Mouse (Mus musculus): ENCODE results near the gene Dgcr2. TPM values are rescaled to one million over a fixed set of nuclear protein-coding genes. Genes with fewer than 3 reads are reported as not detected.

The Dgcr2 gene
- polyA plus RNA-seq, 1 experiment from 2014 or later = 88.5 TPM

GRCm38 (mm10) chr16:17893923-17894322, 4.4 kb downstream of the Dgcr2 start, which contains the start of gene Tssk1:
TSS of gene Tssk1 (plus strand) at chr16:17894223.
- Histone ChIP-seq H3K27ac (no peak within 1 kb of the TSS), H3K9me3 (no peaks in the 10 kb centered on the region), H3K9ac (no peak within 1 kb of the TSS), H3K4me2 (no peak within 1 kb of the TSS), H3K4me3 (no peak within 1 kb of the TSS), H3K27me3 (no peaks in the 10 kb centered on the region), H3K4me1 (peaks cover 27% of the 10 kb centered on the region), H3K36me3 (peaks cover 9% of the 10 kb centered on the region)
- no peak for ATAC-seq (ENCODE audit: insufficient number of reproducible peaks, low FRiP score, low TSS enrichment, low read depth)
- WGBS = 81% methylated on average over 2 of the region's 2 CpGs

DNA sequence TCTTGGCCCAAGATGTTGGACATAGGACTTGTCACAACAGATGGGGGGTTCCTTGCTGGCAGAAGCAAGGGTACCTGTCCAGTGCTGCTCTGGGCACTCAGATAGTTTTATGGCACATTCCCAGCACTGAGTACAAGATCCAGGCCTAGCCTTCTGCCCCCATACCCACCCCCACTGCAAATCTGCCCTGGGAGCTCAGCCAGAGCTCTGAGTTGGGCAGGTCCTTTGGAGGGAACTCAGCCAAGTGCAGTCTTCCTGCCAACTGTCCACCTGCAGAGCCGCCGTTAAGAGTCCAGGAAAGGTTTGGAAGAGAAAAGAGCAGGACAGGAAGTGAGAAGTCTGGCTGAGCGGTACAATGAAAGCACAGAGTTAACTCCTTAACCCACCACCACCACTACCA, 5.8 kb downstream of the Dgcr2 start:
- H3K4me1 ChIP-seq = peaks cover 27% of the 10 kb centered on the region
- no peak overlapping the region for H3K4me2 ChIP-seq
- ATAC-seq (ENCODE audit: insufficient number of reproducible peaks, low FRiP score, low TSS enrichment, low read depth) = no peak
- H3K9me3 ChIP-seq = no peaks in the 10 kb centered on the region
- no peak overlapping the region for H3K4me3 ChIP-seq
- H3K9ac ChIP-seq = no peak overlapping the region
- 54% methylated on average over 3 of the region's 3 CpGs for WGBS
- H3K27ac ChIP-seq = peak overlapping the region; percentile 72; the same call in 1 of the 2 replicates
- no peaks in the 10 kb centered on the region for H3K27me3 ChIP-seq
- H3K36me3 ChIP-seq = no peaks in the 10 kb centered on the region

DNA sequence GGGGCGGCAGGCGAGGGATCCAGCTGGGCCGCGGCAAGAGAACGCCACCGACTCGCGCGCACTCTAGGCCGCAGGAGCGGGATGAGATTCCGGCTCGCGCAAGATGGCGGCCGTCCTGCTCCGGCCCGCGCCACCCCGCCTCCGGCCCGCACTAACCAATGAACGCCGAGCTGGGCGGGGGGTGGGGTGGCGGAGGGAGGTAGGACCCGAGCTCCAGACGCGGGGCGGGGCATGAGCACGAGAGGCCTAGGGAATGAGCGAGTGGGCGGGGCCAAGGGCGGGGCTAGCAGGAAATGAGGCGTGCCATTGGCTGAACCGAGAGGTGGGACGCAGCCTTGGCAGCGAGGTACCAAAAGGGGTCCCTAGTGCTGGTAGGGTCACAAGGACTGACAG, 6.8 kb downstream of the Dgcr2 start, which contains the start of gene Gm20518:
Gene Gm20518, minus strand, starts transcription at position 105 of the 393 bp plus-strand sequence.
- H3K27ac ChIP-seq = peak within 1 kb of the TSS; percentile 97
- peaks cover 27% of the 10 kb centered on the region for H3K4me1 ChIP-seq
- H3K4me3 ChIP-seq = peak within 1 kb of the TSS; percentile 96
- peak within 1 kb of the TSS; percentile 96 for H3K9ac ChIP-seq
- H3K27me3 ChIP-seq = no peaks in the 10 kb centered on the region
- H3K4me2 ChIP-seq = peak within 1 kb of the TSS; percentile 74
- H3K36me3 ChIP-seq = no peaks in the 10 kb centered on the region
- H3K9me3 ChIP-seq = no peaks in the 10 kb centered on the region
- ATAC-seq (ENCODE audit: insufficient number of reproducible peaks, low FRiP score, low TSS enrichment, low read depth) = peak; percentile 96
- under 1% methylated on average over 38 of the region's 38 CpGs for WGBS

DNA sequence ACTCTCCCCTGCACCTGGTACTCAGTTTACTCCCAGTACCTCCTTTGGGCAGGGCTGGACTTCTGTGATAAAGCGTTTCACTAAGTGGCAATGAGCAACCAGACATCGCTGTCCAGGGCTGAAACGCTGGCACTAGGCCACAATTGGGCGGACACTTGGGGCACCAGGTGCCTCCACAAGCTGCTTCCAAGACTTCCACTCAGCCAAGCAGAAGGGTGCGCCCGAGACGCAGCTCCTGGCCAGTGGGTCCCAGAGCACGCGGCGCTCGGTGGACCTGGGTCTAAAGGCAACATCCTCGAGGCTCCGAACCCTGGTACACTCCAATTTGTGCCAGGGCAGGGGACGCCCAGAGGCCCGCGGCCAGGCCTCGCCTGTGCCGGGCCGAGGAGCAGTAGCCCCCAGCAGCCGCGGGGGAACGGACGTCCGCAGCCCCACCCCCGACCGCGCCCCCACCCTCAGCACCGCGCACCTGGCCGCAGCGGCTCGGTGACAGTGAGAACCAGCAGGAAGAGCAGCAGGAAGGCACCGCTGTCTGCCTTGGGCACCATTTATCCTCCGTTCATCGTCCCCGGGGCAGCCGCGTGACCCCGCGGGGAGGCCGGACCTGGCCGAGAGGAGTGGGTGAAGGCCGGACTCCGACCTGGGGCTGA, 7.3 kb downstream of the Dgcr2 start:
- H3K36me3 ChIP-seq = no peaks in the 10 kb centered on the region
- 0% methylated on average over 43 of the region's 44 CpGs for WGBS
- H3K9ac ChIP-seq = peak overlapping the region; percentile 96
- peak overlapping the region; percentile 74 for H3K4me2 ChIP-seq
- ATAC-seq (ENCODE audit: insufficient number of reproducible peaks, low FRiP score, low TSS enrichment, low read depth) = peak; percentile 42
- H3K27ac ChIP-seq = peak overlapping the region; percentile 97
- no peaks in the 10 kb centered on the region for H3K27me3 ChIP-seq
- H3K4me3 ChIP-seq = peak overlapping the region; percentile 96
- H3K4me1 ChIP-seq = peaks cover 27% of the 10 kb centered on the region
- H3K9me3 ChIP-seq = no peaks in the 10 kb centered on the region

DNA sequence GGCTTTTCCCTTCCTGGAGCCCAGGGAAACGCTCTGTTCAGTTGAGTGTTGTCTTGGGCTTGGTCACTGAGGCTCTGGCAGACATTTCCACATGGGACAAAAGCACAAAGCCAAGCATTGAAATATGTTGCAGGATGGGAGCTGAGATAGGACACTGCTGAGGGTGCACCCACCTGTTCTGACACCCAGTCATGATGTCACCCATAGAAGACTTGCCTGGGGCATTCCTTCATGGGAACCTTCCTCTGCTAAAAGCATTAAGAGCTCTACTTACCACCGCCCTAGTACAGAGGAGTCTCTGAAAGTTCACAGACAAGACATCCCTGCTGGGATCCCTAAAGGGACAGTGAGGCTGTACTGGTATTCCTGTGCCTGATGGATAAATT, 8.0 kb downstream of the Dgcr2 start:
- H3K4me1 ChIP-seq = peaks cover 27% of the 10 kb centered on the region
- H3K27ac ChIP-seq = no peak overlapping the region
- H3K9ac ChIP-seq = peak overlapping the region; percentile 96
- no peak for ATAC-seq (ENCODE audit: insufficient number of reproducible peaks, low FRiP score, low TSS enrichment, low read depth)
- H3K4me3 ChIP-seq = peak overlapping the region; percentile 96
- no peaks in the 10 kb centered on the region for H3K9me3 ChIP-seq
- H3K27me3 ChIP-seq = no peaks in the 10 kb centered on the region
- no peaks in the 10 kb centered on the region for H3K36me3 ChIP-seq
- H3K4me2 ChIP-seq = peak overlapping the region; percentile 74
- 35% methylated on average over 2 of the region's 2 CpGs for WGBS

DNA sequence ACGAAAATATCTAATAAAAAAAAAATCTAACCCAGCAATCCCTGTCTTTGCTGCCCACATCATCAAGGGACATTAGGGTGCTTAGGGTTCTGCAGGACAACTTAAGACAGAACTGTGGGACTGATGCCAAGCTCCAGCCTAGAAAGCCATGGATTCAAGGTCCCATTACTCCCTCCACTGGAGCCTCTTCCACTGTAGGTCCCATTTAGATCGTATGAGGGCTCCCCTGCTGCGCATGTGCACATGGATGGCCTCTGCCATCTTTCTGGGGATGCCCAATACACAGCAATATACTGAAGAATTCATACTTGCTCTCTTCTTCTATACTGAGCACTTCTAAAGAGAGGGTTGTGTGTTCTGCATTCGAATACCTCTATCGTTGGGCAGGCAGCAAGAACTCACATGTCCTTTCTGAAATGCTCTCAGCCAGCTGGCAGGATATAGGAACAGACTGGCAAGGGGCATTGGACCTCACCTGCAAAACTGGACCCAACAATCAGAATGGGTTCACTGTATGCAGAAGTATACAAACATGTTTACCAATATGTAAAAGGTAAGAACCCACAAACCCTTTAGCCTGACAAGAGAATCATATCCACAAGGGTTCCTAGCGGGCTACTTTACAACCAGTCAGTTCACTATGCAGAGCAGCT, 8.5 kb downstream of the Dgcr2 start:
- Histone ChIP-seq H3K4me3 (peak overlapping the region; percentile 96), H3K4me2 (peak overlapping the region; percentile 74), H3K9ac (no peak overlapping the region), H3K36me3 (no peaks in the 10 kb centered on the region), H3K27ac (no peak overlapping the region), H3K27me3 (no peaks in the 10 kb centered on the region), H3K4me1 (peaks cover 27% of the 10 kb centered on the region), H3K9me3 (no peaks in the 10 kb centered on the region)
- 81% methylated on average over 6 of the region's 6 CpGs for WGBS
- ATAC-seq (ENCODE audit: insufficient number of reproducible peaks, low FRiP score, low TSS enrichment, low read depth) = no peak

DNA sequence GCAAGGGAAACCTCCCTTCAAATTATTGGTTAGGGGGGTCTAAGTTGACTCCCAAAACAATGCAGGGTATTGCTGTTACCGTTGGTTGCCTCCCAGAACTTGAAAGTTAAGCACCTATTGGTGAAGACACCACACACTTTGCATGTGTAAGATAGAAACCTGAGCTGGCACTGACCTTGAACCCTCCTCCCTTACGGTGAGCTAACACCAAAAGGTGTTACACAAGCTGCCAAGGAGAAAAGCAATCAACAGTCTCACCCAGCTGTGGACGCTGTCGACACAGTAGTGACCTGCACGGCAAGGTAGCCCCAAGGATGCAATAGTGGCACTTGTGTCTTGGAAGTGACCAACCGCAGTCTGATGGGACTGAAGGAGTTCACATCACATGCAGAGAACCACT, 14.2 kb downstream of the Dgcr2 start:
- H3K4me1 ChIP-seq = peaks cover 6% of the 10 kb centered on the region
- no peak for ATAC-seq (ENCODE audit: insufficient number of reproducible peaks, low FRiP score, low TSS enrichment, low read depth)
- H3K9me3 ChIP-seq = no peaks in the 10 kb centered on the region
- H3K27me3 ChIP-seq = no peaks in the 10 kb centered on the region
- WGBS = 80% methylated on average over 6 of the region's 6 CpGs
- H3K9ac ChIP-seq = no peak overlapping the region
- no peak overlapping the region for H3K4me2 ChIP-seq
- peaks cover 4% of the 10 kb centered on the region; the same call in 1 of the 2 replicates for H3K36me3 ChIP-seq
- H3K27ac ChIP-seq = no peak overlapping the region
- no peak overlapping the region for H3K4me3 ChIP-seq

DNA sequence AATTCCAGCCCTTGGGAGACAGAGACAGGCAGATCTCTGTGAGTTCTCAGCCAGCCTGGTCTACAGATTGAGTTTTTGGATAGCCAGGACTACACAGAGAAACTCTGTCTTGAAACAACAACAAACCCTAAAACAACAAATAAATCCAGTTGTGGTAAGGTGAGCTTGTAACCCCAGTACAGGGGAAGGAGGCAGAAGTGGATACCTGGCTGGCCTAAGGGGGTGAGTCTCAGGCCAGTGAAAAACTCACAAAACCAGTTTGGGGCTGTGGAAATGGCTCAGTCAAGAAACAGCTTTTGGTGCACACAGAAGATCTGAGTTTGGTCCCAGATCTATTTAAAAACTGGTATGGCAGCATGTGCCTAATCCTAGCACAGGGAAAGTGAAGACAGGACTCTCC, 16.2 kb downstream of the Dgcr2 start:
- Histone ChIP-seq H3K4me3 (no peak overlapping the region), H3K27ac (no peak overlapping the region), H3K4me2 (no peak overlapping the region), H3K27me3 (no peaks in the 10 kb centered on the region), H3K9ac (no peak overlapping the region), H3K4me1 (peaks cover 6% of the 10 kb centered on the region), H3K36me3 (peaks cover 15% of the 10 kb centered on the region; the same call in 1 of the 2 replicates), H3K9me3 (no peaks in the 10 kb centered on the region)
- ATAC-seq (ENCODE audit: insufficient number of reproducible peaks, low FRiP score, low TSS enrichment, low read depth) = no peak

- H3K4me1 ChIP-seq = peaks cover 6% of the 10 kb centered on the region
Measured at GRCm38 (mm10) chr16:17879571-17879970, 18.8 kb downstream of the Dgcr2 start.

DNA sequence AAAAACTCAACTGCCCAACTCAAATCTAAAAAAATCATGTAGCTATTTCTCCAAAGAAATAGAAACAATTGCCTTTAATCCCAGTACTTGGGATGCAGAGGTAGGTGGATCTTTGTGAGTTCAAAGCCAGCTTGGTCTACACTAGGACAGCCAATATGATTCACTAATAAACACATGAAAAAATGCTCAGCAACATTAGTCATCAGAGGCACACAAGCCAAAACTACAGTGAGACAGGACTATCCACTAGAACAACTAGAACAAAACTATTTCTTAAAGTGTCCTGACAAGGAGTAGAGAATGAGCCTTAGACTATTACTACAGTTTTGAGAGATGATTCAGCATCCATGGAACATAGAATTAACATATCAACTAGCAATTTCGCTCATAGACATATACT, 22.3 kb downstream of the Dgcr2 start:
- ATAC-seq (ENCODE audit: insufficient number of reproducible peaks, low FRiP score, low TSS enrichment, low read depth) = no peak
- peaks cover 31% of the 10 kb centered on the region for H3K36me3 ChIP-seq
- no peaks in the 10 kb centered on the region for H3K9me3 ChIP-seq
- H3K9ac ChIP-seq = no peak overlapping the region
- no peak overlapping the region for H3K4me3 ChIP-seq
- no peak overlapping the region for H3K4me2 ChIP-seq
- no peaks in the 10 kb centered on the region for H3K4me1 ChIP-seq
- WGBS = 83% methylated on average over 1 of the region's 1 CpGs
- H3K27ac ChIP-seq = no peak overlapping the region
- H3K27me3 ChIP-seq = no peaks in the 10 kb centered on the region

More at GRCm38 (mm10) chr16:17879571-17879970, 18.8 kb downstream of the Dgcr2 start:
- no peak for ATAC-seq (ENCODE audit: insufficient number of reproducible peaks, low FRiP score, low TSS enrichment, low read depth)
- peaks cover 17% of the 10 kb centered on the region; the same call in 1 of the 2 replicates for H3K36me3 ChIP-seq
- no peak overlapping the region for H3K9ac ChIP-seq
- no peak overlapping the region for H3K4me3 ChIP-seq
- H3K4me2 ChIP-seq = no peak overlapping the region
- H3K27me3 ChIP-seq = no peaks in the 10 kb centered on the region
- WGBS = 86% methylated on average over 4 of the region's 4 CpGs
- no peaks in the 10 kb centered on the region for H3K9me3 ChIP-seq
- H3K27ac ChIP-seq = no peak overlapping the region

DNA sequence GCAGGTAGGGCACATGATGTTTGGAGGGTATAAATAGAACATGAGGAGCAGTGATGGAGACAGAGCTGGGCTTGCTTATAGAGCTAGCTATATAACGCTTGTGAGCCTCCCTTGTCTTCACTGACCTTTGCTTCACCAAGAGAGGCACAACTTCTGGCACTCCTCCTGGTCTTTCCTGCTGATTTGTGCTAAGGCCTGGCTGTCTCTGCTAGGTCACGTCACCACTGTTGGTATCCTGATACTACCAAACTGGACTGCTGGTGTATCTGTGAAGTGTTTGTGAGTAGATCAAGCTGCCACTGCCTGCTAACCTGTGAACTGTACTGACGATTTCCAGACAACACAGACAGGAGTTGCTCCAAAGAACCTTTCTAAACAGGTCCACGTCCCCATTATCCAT, 23.2 kb downstream of the Dgcr2 start:
- no peak overlapping the region for H3K4me2 ChIP-seq
- H3K9me3 ChIP-seq = no peaks in the 10 kb centered on the region
- no peak overlapping the region for H3K4me3 ChIP-seq
- WGBS = 79% methylated on average over 4 of the region's 4 CpGs
- no peak overlapping the region for H3K27ac ChIP-seq
- ATAC-seq (ENCODE audit: insufficient number of reproducible peaks, low FRiP score, low TSS enrichment, low read depth) = no peak
- peaks cover 40% of the 10 kb centered on the region for H3K36me3 ChIP-seq
- H3K27me3 ChIP-seq = no peaks in the 10 kb centered on the region
- no peak overlapping the region for H3K9ac ChIP-seq
- H3K4me1 ChIP-seq = no peaks in the 10 kb centered on the region

- no peak for ATAC-seq (ENCODE audit: insufficient number of reproducible peaks, low FRiP score, low TSS enrichment, low read depth)
- Histone ChIP-seq H3K4me3 (no peak overlapping the region), H3K4me2 (no peak overlapping the region), H3K27me3 (no peaks in the 10 kb centered on the region), H3K9me3 (no peaks in the 10 kb centered on the region), H3K4me1 (no peaks in the 10 kb centered on the region), H3K9ac (no peak overlapping the region), H3K36me3 (peaks cover 48% of the 10 kb centered on the region), H3K27ac (no peak overlapping the region)
- 54% methylated on average over 4 of the region's 4 CpGs for WGBS
Measured at GRCm38 (mm10) chr16:17872995-17873394, 25.4 kb downstream of the Dgcr2 start.

Measured in limb, embryonic 15.5 days (tissue).